Mouse (Mus musculus) limb, embryonic 12.5 days (tissue): ENCODE results near the gene Umad1. TPM values are rescaled to one million over a fixed set of nuclear protein-coding genes. Genes with fewer than 3 reads are reported as not detected.
"Not testable (repeated sequence)": the region's sequence is repeated elsewhere in the genome, so short reads cannot be mapped to it uniquely, and the experiment has no call there.

Experiments used
- ATAC-seq: fragments of 200-750 bp; cut with Nextera tagmentation; 2 replicates; pipeline ENCODE4 v1.8.0; 2017; ENCODE audit warnings: low read depth, moderate TSS enrichment; ENCODE audit not compliant: insufficient number of reproducible peaks, insufficient read depth, low FRiP score, low TSS enrichment
- H3K27ac ChIP-seq: fragments of 300-500 bp; sonication (generic); 2 replicates; pipeline ENCODE4 v1.5.1; 2016; ENCODE audit warnings: mild to moderate bottlenecking, moderate library complexity
- H3K27me3 ChIP-seq: fragments of 300-500 bp; sonication (generic); 2 replicates; pipeline ENCODE4 v1.6.1; 2016; ENCODE audit warnings: mild to moderate bottlenecking, moderate library complexity
- H3K36me3 ChIP-seq: fragments of 300-500 bp; sonication (generic); 2 replicates; pipeline ENCODE4 v1.6.1; 2016; ENCODE audit warnings: mild to moderate bottlenecking, moderate library complexity
- H3K4me1 ChIP-seq: fragments of 300-500 bp; sonication (generic); replicated peaks from 2 replicates; pipeline ENCODE4 v1.6.1; 2016
- H3K4me2 ChIP-seq: fragments of 300-500 bp; sonication (generic); 2 replicates; pipeline ENCODE4 v1.6.1; 2016; ENCODE audit warnings: mild to moderate bottlenecking, moderate library complexity
- H3K4me3 ChIP-seq: fragments of 300-500 bp; sonication (generic); replicated peaks from 2 replicates; pipeline ENCODE4 v1.5.1; 2016; ENCODE audit warnings: mild to moderate bottlenecking
- H3K9ac ChIP-seq: fragments of 300-500 bp; sonication (generic); replicated peaks from 2 replicates; pipeline ENCODE4 v1.6.1; 2016; ENCODE audit warnings: mild to moderate bottlenecking, moderate library complexity
- H3K9me3 ChIP-seq: fragments of 300-500 bp; sonication (generic); 2 replicates; pipeline ENCODE4 v1.6.1; 2016; ENCODE audit warnings: mild to moderate bottlenecking, moderate library complexity
- WGBS: fragments of 180-500 bp; shearing (Covaris S2); methylation state at CpG from one replicate; pipeline ENCODE4 v1.1.7; 2016; 5-methylcytosine and 5-hydroxymethylcytosine counted together
- polyA plus RNA-seq: library from polyadenylated mRNA; unstranded; fragments of >200 nt; fragmentation: Nextera tagmentation; extraction: Ambion mirVana; gene quantifications from 2 replicates; pipeline ENCODE4 v1.2.1, GENCODE M21; 2016

The Umad1 gene
- polyA plus RNA-seq, 1 experiment from 2014 or later, result 16.7 TPM

GRCm38 (mm10) chr6:8319591-8319990 is 60.5 kb downstream of the Umad1 start:
- 83% methylated on average over 2 of the region's 2 CpGs for WGBS
- H3K27ac ChIP-seq, result no peak overlapping the region
- H3K9me3 ChIP-seq, result no peaks in the 10 kb centered on the region
- H3K4me3 ChIP-seq, result no peak overlapping the region
- H3K4me1 ChIP-seq, result no peaks in the 10 kb centered on the region
- ATAC-seq, result no peak
- no peaks in the 10 kb centered on the region for H3K36me3 ChIP-seq
- H3K4me2 ChIP-seq, result no peak overlapping the region
- H3K9ac ChIP-seq, result no peak overlapping the region
- no peaks in the 10 kb centered on the region for H3K27me3 ChIP-seq

DNA sequence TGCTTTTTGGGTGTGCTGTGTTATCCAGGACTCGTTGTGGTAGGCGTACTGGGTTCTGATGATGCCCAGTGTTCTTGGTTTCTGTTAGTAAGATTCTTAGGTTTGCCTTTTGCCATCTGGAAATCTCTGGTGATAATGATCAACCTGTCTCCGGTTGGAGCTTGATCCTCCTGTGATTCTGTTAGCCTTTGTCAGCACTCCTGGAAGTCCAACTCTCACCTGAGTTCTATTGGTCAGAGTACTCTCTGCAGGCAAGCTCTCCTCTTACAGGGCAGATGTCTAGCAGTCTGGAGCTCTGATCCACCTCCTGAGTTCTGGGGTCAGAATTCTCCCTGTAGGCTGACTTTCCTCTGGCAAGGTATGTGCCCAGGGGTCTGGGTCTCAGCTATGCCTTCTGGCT is 72.4 kb downstream of the Umad1 start:
- not testable (repeated sequence) for H3K27ac ChIP-seq, H3K9me3 ChIP-seq, H3K9ac ChIP-seq, H3K4me3 ChIP-seq, H3K36me3 ChIP-seq, H3K27me3 ChIP-seq, H3K4me2 ChIP-seq, ATAC-seq, H3K4me1 ChIP-seq
- WGBS, result 93% methylated on average over 3 of the region's 3 CpGs

DNA sequence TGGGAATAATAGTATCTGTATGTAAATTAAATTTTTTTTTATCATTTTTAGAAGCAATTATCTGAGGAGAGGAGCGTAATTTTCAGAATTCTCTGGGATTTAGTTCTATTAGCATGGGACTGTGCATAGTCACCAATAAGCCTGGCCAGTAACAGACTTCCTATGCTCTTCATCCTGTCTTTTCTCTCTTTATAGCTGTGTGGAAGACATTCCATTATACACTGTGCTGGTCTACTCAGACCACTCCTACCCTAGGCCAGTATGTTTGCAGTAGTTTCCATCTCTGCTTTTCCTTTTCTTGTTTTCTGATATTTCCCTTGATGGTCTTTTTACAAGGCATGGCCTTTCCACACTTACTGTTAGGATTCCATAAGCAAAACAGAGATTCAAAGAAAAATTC is 74.3 kb downstream of the Umad1 start:
- Histone ChIP-seq H3K36me3 (no peaks in the 10 kb centered on the region), H3K9ac (no peak overlapping the region), H3K4me3 (no peak overlapping the region), H3K27me3 (no peaks in the 10 kb centered on the region), H3K27ac (no peak overlapping the region), H3K4me2 (no peak overlapping the region), H3K4me1 (0 out of 2 replicates have a peak, but pooled peaks cover 5% of the 10 kb centered on the region), H3K9me3 (no peaks in the 10 kb centered on the region)
- WGBS, result 100% methylated on average over 1 of the region's 1 CpGs
- ATAC-seq, result no peak

DNA sequence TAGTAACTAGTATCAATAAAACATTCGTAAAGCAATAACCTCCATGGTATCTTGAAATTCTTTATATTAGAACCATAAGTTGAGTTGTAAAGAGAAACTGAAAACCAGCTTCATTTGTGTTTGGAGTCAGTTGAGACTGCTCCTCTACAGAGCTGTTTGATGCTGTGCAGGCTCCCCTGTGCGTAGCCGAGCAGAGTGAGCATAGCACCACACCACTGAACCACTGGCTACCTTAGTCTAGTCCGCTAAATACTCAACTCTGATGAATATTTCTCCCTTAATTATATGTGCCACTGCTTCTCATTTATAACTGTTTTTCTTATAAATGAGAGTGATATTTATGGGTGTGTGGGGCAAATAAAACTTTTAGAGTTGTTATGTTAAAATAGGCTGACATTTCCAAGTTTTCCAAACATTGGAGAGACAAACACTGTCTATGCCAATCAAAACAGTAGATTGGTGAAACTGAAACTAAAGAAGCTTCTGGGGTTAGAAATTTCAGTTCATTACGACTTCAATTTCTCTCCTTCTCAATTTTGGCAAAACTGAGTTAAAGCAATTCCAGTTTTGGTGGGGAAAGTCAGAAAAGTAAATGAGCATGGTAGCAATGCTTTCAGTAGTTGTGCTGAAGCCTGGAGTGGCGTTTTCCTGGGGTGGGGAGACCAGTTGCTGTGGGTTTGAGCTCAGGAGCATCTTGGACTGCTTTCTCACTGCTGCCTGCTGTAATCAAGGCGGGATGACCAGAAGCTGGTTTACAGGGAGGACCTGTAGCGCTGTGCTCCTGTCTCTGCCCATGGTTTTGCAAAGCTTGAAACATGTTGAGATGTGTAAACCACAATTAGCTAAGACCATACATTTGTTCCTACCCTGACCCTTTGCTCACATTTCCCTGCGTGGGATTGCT is 77.7 kb downstream of the Umad1 start:
- WGBS, result 81% methylated on average over 9 of the region's 9 CpGs
- H3K27ac ChIP-seq, result no peak overlapping the region
- H3K27me3 ChIP-seq, result no peaks in the 10 kb centered on the region

DNA sequence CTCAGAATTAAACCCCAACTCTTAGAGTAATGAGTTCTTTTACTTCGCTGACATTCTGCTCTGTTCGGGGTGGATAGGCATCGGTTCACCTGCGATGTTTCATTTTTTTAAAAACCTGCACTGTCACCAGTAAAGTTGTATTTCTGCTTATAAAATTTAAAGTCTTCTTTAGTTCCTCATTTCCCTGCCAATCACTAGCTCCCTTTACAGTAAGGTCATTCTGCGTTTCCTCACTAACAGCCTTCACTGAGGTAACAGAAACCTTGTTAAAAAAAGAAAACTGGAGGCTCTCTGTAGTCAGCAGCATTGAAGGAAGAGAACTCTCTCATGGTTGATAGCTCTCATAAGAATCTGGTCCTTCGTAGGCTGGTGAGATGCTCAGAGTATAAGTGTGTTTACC is 80.4 kb downstream of the Umad1 start:
- 81% methylated on average over 6 of the region's 6 CpGs for WGBS
- Histone ChIP-seq H3K9ac (no peak overlapping the region), H3K4me1 (0 out of 2 replicates have a peak, but pooled peaks cover 5% of the 10 kb centered on the region), H3K4me2 (no peak overlapping the region), H3K36me3 (no peaks in the 10 kb centered on the region), H3K27me3 (no peaks in the 10 kb centered on the region), H3K4me3 (no peak overlapping the region), H3K9me3 (no peaks in the 10 kb centered on the region), H3K27ac (no peak overlapping the region)
- ATAC-seq, result no peak

More for the DNA sequence above, 77.7 kb downstream of the Umad1 start:
- Histone ChIP-seq H3K9ac (no peak overlapping the region), H3K4me1 (0 out of 2 replicates have a peak, but pooled peaks cover 5% of the 10 kb centered on the region), H3K4me3 (no peak overlapping the region), H3K9me3 (no peaks in the 10 kb centered on the region), H3K36me3 (no peaks in the 10 kb centered on the region), H3K4me2 (no peak overlapping the region)
- ATAC-seq, result no peak

DNA sequence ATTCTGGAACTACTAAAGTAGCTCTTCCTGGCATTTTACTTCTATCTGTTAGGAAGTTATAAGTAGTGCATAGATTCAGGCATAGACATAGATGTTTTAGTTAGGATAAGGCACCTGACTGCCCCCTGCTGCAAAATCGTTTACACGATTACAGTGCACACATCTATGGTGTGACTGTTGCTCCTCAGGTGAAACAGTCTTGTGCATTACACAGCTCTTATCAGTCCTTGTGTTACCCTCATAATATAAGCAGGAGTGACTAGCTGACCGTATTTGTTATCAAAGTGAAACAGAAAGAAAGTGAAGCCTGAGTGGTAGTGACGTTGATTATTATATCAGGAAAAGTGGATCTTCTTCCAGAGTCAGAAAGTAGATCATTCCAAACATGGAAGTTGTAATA is 84.2 kb downstream of the Umad1 start:
- no peak for ATAC-seq

GRCm38 (mm10) chr6:8345219-8345856 is 86.2 kb downstream of the Umad1 start:
- Histone ChIP-seq H3K27me3 (no peaks in the 10 kb centered on the region), H3K27ac (no peak overlapping the region), H3K4me2 (no peak overlapping the region), H3K4me3 (no peak overlapping the region), H3K4me1 (peaks cover 9% of the 10 kb centered on the region; the same call in 1 of the 2 replicates), H3K9ac (no peak overlapping the region), H3K36me3 (no peaks in the 10 kb centered on the region), H3K9me3 (no peaks in the 10 kb centered on the region)
- WGBS, result 68% methylated on average over 5 of the region's 5 CpGs
- ATAC-seq, result no peak

More for the DNA sequence above, 84.2 kb downstream of the Umad1 start:
- Histone ChIP-seq H3K9me3 (no peaks in the 10 kb centered on the region), H3K27me3 (no peaks in the 10 kb centered on the region), H3K36me3 (no peaks in the 10 kb centered on the region), H3K27ac (no peak overlapping the region), H3K4me1 (no peaks in the 10 kb centered on the region), H3K9ac (no peak overlapping the region), H3K4me2 (no peak overlapping the region), H3K4me3 (no peak overlapping the region)
- WGBS, result 95% methylated on average over 4 of the region's 4 CpGs

GRCm38 (mm10) chr6:8347154-8347553 is 88.1 kb downstream of the Umad1 start:
- Histone ChIP-seq H3K9ac (no peak overlapping the region), H3K4me3 (no peak overlapping the region), H3K27ac (no peak overlapping the region), H3K27me3 (no peaks in the 10 kb centered on the region), H3K36me3 (no peaks in the 10 kb centered on the region), H3K4me1 (peaks cover 25% of the 10 kb centered on the region), H3K4me2 (no peak overlapping the region), H3K9me3 (no peaks in the 10 kb centered on the region)
- no peak for ATAC-seq
- WGBS, result 88% methylated on average over 2 of the region's 2 CpGs

DNA sequence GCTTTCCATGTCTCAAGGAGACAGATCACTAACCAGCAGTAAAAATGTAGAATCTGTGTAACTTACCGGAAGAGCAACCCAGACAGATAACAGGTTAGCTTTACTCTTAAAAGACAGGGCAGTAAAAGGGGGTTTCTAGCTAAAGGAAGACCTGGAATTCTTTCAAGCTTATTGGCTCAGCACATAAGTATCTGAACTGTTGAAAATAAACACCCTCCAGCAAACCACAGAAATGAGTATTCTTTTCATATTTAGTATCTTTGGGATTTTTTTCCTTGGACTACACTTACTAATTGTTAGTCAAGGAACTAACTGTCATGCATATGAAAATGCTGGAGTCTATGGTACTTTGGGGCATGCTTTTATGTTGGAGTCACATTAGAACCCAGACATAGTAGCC is 89.3 kb downstream of the Umad1 start:
- Histone ChIP-seq H3K4me1 (peaks cover 36% of the 10 kb centered on the region), H3K9ac (no peak overlapping the region), H3K27me3 (no peaks in the 10 kb centered on the region), H3K27ac (no peak overlapping the region), H3K4me2 (no peak overlapping the region), H3K36me3 (no peaks in the 10 kb centered on the region), H3K4me3 (no peak overlapping the region), H3K9me3 (no peaks in the 10 kb centered on the region)
- ATAC-seq, result no peak
- 93% methylated on average over 1 of the region's 1 CpGs for WGBS

DNA sequence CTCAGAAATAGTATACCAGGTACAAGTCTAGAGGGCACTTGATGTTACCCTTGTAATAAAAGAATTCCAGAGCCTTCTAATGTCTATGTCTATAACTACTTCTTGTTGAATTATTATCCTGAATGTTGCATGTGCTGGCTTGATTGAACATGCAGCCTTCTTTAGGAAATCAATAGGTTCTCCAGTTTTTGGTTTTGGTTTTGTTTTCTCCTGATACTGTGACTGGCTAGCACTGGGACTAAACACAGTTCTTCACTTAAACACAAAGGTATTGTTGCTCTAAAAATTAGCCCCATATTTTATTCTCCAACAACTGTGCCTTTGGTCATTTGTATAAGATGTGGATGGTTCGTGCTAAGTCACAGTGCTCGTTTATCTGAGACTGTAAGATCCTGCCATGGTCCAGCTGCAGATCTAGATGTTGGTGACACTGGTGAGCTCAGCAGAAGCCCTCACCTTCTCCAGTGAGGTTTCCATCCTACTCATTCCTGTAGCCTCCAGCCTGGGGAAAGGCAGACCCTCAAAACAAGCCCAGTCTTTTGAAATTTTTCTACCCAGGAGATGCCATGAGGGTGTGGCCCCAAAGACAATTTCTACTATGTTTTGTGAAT is 90.1 kb downstream of the Umad1 start:
- 82% methylated on average over 2 of the region's 2 CpGs for WGBS
- Histone ChIP-seq H3K9me3 (no peaks in the 10 kb centered on the region), H3K27me3 (no peaks in the 10 kb centered on the region), H3K27ac (no peak overlapping the region), H3K4me1 (peaks cover 45% of the 10 kb centered on the region), H3K9ac (no peak overlapping the region), H3K36me3 (no peaks in the 10 kb centered on the region), H3K4me2 (no peak overlapping the region), H3K4me3 (no peak overlapping the region)
- no peak for ATAC-seq

- Histone ChIP-seq H3K9me3 (no peaks in the 10 kb centered on the region), H3K4me1 (peaks cover 54% of the 10 kb centered on the region)
Measured at GRCm38 (mm10) chr6:8351507-8351906, 92.4 kb downstream of the Umad1 start.

More at GRCm38 (mm10) chr6:8351507-8351906, 92.4 kb downstream of the Umad1 start:
- 62% methylated on average over 2 of the region's 2 CpGs for WGBS
- Histone ChIP-seq H3K27ac (peak overlapping the region; percentile 64; the same call in 1 of the 2 replicates), H3K27me3 (no peaks in the 10 kb centered on the region), H3K4me2 (no peak overlapping the region), H3K9ac (no peak overlapping the region), H3K36me3 (no peaks in the 10 kb centered on the region), H3K4me3 (no peak overlapping the region)
- ATAC-seq, result no peak
